Mouse (Mus musculus) forebrain, embryonic 14.5 days (tissue): ENCODE data around the gene Gm48552. TPM values are rescaled to one million over a fixed set of nuclear protein-coding genes. Genes with fewer than 3 reads are reported as not detected.

ENCODE experiments used
- ATAC-seq: fragments of 200-750 bp; cut with Nextera tagmentation; 2 replicates; pipeline ENCODE4 v1.8.0; 2017; ENCODE audit warnings: mild to moderate bottlenecking, moderate library complexity
- DNase-seq: peaks from one replicate; pipeline ENCODE4 v3.0.0-alpha.2; 2015; ENCODE audit warnings: low spot score
- H3K27ac ChIP-seq: fragments of 300-500 bp; sonication (generic); 2 replicates; pipeline ENCODE4 v1.5.1; 2014; ENCODE audit warnings: low read depth, mild to moderate bottlenecking, control low read depth, low read length, moderate library complexity
- H3K27me3 ChIP-seq: fragments of 300-500 bp; sonication (generic); replicated peaks from 2 replicates; pipeline ENCODE4 v1.6.1; 2014; ENCODE audit warnings: low read length, control low read depth, mixed read lengths; ENCODE audit not compliant: control insufficient read depth, insufficient read depth
- H3K36me3 ChIP-seq: fragments of 300-500 bp; sonication (generic); 2 replicates; pipeline ENCODE4 v1.6.1; 2014; ENCODE audit warnings: low read length, control low read depth; ENCODE audit not compliant: control insufficient read depth, insufficient read depth
- H3K4me1 ChIP-seq: fragments of 300-500 bp; sonication (generic); 2 replicates; pipeline ENCODE4 v1.6.1; 2014; ENCODE audit warnings: antibody characterized with exemption, low read length, control low read depth; ENCODE audit not compliant: control insufficient read depth, insufficient read depth
- H3K4me2 ChIP-seq: fragments of 300-500 bp; sonication (generic); 2 replicates; pipeline ENCODE4 v1.6.1; 2014; ENCODE audit warnings: mild to moderate bottlenecking, control low read depth, low read length
- H3K4me3 ChIP-seq: fragments of 300-500 bp; sonication (generic); 2 replicates; pipeline ENCODE4 v1.5.1; 2014; ENCODE audit warnings: low read depth, low read length, control low read depth
- H3K9ac ChIP-seq: fragments of 300-500 bp; sonication (generic); 2 replicates; pipeline ENCODE4 v1.6.1; 2014; ENCODE audit warnings: mild to moderate bottlenecking, low read length, control low read depth, moderate library complexity
- H3K9me3 ChIP-seq: fragments of 300-500 bp; sonication (generic); replicated peaks from 2 replicates; pipeline ENCODE4 v1.6.1; 2016; ENCODE audit warnings: low read length, control low read depth, mixed read lengths; ENCODE audit not compliant: control insufficient read depth
- WGBS: fragments of 180-500 bp; shearing (Covaris S2); extraction: QIAGEN DNeasy Blood & Tissue Kit; methylation state at CpG from one replicate; pipeline ENCODE4 v1.1.7; 2014; 5-methylcytosine and 5-hydroxymethylcytosine counted together
- polyA plus RNA-seq: library from polyadenylated mRNA; unstranded; fragments of >200 nt; fragmentation: Nextera tagmentation; extraction: Ambion mirVana; gene quantifications from 2 replicates; pipeline ENCODE4 v1.2.1, GENCODE M21; 2014

Gene Gm48552
- polyA plus RNA-seq, 1 experiment from 2014 or later: 0.65 TPM

DNA sequence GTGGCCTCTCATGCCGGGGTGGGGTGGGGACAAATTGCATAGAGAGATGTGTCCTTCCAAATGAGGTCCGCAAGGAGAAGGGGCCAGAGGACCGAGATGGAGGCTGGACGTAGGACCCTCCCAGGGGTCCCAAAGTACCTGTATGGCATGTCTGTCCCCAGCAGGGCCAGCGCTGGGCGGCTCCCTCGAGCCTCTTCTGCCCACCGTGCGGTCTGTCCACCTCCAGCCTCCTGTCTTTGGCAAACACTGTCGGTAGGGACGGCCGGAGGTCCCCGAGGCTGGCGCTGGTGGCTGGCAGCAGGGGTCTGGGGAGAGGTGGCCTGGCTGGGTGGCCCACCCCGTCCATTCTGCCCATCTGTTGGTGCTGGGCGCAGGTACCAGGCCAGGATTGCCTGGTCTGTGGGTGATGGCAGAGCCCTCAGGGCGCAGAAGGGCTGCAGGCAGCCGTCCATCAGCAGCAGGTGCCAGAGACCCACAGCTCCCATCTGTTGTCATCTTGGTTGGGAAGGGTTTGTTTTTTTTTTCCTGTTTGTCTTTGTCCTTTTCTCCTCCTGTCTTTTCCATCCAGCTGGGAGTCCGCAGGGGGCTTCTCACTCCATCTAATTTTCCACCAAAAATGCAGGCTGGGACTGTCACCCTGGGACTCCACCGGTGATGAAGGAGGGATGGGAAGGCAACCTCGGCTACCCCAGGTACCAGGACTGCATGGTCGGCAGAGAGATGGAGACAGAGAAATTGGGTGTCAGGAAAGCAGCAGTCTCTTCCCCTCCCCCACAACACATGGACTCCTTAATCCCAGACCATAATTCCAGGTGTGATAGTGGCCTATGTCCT lies 11.8 kb downstream of the Gm48552 start:
- peak; percentile 46 for DNase-seq
- H3K4me2 ChIP-seq: peak overlapping the region; percentile 35

DNA sequence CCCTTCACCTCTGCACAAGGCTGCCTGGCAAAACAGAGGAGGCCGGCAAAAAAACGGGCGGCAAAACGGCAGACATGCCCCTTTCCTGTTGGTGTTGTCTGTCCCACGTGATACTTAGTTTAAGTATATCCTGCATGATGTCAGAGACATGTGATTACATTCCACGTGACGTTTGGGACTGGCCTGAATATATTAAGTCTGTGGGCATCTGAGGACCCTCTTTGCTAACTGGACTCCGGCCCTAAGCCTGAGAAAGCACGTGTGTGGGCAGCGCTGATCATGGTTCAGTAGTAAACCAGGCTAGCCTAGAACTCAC lies 12.4 kb downstream of the Gm48552 start:
- peaks cover 35% of the 10 kb centered on the region for H3K36me3 ChIP-seq
- peak overlapping the region; percentile 35; the same call in 1 of the 2 replicates for H3K4me2 ChIP-seq
- H3K27me3 ChIP-seq: no peaks in the 10 kb centered on the region
- peak; percentile 49 for DNase-seq
- 31% methylated on average over 10 of the region's 10 CpGs for WGBS
- peak overlapping the region; percentile 80 for H3K27ac ChIP-seq
- H3K9me3 ChIP-seq: no peaks in the 10 kb centered on the region
- 0 out of 2 replicates have a peak, but pooled peaks have one; percentile 7 for ATAC-seq
- no peak overlapping the region for H3K4me3 ChIP-seq
- no peak overlapping the region for H3K9ac ChIP-seq
- peaks cover 24% of the 10 kb centered on the region for H3K4me1 ChIP-seq

More for the DNA sequence above, 11.8 kb downstream of the Gm48552 start:
- ATAC-seq: no peak
- WGBS: 49% methylated on average over 22 of the region's 22 CpGs
- H3K27ac ChIP-seq: peak overlapping the region; percentile 75
- peaks cover 24% of the 10 kb centered on the region for H3K4me1 ChIP-seq
- H3K27me3 ChIP-seq: no peaks in the 10 kb centered on the region
- peaks cover 35% of the 10 kb centered on the region for H3K36me3 ChIP-seq
- H3K9ac ChIP-seq: peak overlapping the region; percentile 41
- H3K9me3 ChIP-seq: no peaks in the 10 kb centered on the region
- no peak overlapping the region for H3K4me3 ChIP-seq

DNA sequence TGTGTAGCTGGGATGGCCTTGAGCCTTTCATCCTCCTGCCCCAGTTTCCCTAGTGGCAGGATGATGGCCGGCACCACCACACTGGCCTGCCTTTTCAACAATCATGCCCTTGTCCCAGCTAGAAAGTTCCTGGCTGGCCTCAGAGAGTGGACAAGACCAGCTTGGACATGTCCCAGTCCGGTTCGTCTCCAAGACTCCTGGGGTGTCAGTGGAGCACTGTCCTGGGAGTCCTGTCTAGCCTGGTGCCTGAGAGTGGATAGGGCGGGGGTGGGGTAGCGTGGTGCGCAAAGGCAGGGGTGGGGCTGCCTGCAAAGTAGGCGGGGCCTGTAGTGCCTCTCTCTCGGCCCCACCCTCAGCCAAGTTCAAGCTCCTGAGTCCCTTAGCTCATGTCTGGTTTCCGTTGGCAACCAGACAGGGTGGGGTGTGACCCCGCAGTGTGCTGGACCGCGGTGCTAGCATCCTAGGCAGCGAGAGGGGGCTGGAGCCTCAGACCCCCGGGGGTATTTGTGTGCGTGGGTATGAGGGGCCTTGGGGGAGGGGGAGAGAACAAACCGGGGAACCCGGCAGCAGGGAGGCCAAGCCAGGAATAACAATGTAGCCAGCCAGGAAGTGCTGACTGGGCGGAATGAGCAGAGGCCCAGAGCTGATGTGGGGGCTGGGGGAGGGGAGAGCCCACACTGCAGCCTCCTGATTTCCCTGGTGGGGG lies 12.9 kb downstream of the Gm48552 start:
- Histone ChIP-seq H3K4me1 (peaks cover 24% of the 10 kb centered on the region), H3K9me3 (no peaks in the 10 kb centered on the region), H3K36me3 (peaks cover 40% of the 10 kb centered on the region), H3K27me3 (no peaks in the 10 kb centered on the region), H3K4me2 (peak overlapping the region; percentile 28; the same call in 1 of the 2 replicates), H3K27ac (peak overlapping the region; percentile 80), H3K9ac (peak overlapping the region; percentile 36), H3K4me3 (no peak overlapping the region)
- peak; percentile 80 for DNase-seq
- 7% methylated on average over 18 of the region's 18 CpGs for WGBS
- ATAC-seq: peak; percentile 77

GRCm38 (mm10) chr10:81402227-81402765 lies 13.5 kb downstream of the Gm48552 start:
- 24% methylated on average over 7 of the region's 7 CpGs for WGBS
- no peaks in the 10 kb centered on the region for H3K27me3 ChIP-seq
- ATAC-seq (no peak), DNase-seq (no peak)
- peak overlapping the region; percentile 36 for H3K9ac ChIP-seq
- peak overlapping the region; percentile 28; the same call in 1 of the 2 replicates for H3K4me2 ChIP-seq
- H3K36me3 ChIP-seq: peaks cover 46% of the 10 kb centered on the region
- H3K4me1 ChIP-seq: peaks cover 26% of the 10 kb centered on the region
- no peaks in the 10 kb centered on the region for H3K9me3 ChIP-seq
- H3K27ac ChIP-seq: peak overlapping the region; percentile 80
- no peak overlapping the region for H3K4me3 ChIP-seq

DNA sequence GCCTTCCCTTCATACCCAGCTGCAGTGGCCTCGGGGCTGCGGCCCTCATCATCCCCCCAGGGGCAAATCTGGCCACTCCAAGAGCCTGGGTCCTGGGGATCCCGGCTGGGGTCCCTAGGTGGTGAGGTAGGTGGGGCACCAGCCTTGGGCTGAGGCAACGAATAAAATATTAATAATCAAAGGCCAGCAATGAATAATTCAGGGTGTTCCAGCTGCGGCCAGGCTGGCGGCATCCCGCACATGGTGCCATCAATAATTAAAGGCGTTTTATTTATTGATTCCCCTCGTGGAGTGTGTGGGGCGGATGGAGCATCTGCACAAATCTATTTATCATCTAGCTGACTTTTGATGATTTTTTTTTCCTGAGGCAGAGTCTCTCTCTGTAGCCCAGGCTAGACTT lies 14.7 kb downstream of the Gm48552 start:
- WGBS: 66% methylated on average over 10 of the region's 10 CpGs
- no peak overlapping the region for H3K4me2 ChIP-seq
- 0 out of 2 replicates have a peak, but pooled peaks cover 5% of the 10 kb centered on the region for H3K27me3 ChIP-seq
- no peak overlapping the region for H3K4me3 ChIP-seq
- H3K27ac ChIP-seq: peak overlapping the region; percentile 80; the same call in 1 of the 2 replicates
- H3K9ac ChIP-seq: peak overlapping the region; percentile 29; the same call in 1 of the 2 replicates
- peaks cover 52% of the 10 kb centered on the region for H3K36me3 ChIP-seq
- peaks cover 34% of the 10 kb centered on the region for H3K4me1 ChIP-seq
- H3K9me3 ChIP-seq: no peaks in the 10 kb centered on the region
- no peak for ATAC-seq
- no peak for DNase-seq

- DNase-seq (no peak), ATAC-seq (no peak)
- Histone ChIP-seq H3K9me3 (no peaks in the 10 kb centered on the region), H3K36me3 (peaks cover 52% of the 10 kb centered on the region), H3K4me2 (no peak overlapping the region), H3K9ac (no peak overlapping the region), H3K4me1 (peaks cover 34% of the 10 kb centered on the region), H3K4me3 (no peak overlapping the region), H3K27ac (no peak overlapping the region), H3K27me3 (0 out of 2 replicates have a peak, but pooled peaks cover 5% of the 10 kb centered on the region)
- WGBS: 18% methylated on average over 9 of the region's 9 CpGs
Observed at GRCm38 (mm10) chr10:81404082-81404481, 15.3 kb downstream of the Gm48552 start.

DNA sequence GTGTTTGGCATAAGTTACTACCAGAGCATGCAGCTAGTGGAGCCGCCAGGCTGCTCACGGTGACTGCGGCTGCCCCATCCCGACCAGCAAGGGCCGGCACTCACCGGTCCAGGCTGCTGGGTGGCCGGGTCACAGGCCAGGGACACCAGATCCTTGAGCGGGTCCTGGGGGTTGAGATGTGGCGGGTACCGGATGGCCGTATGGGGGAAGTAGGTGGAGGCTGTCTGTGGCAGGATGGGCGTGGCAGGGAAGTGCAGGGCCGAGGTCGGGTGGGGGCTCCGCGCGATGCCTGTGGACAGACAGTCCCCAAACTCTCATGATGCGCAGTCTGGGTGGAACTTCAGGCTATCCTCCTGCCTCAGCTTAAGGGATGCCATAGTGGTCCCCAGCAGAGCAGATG lies 15.9 kb downstream of the Gm48552 start:
- H3K4me2 ChIP-seq: no peak overlapping the region
- H3K9ac ChIP-seq: no peak overlapping the region
- ATAC-seq (no peak), DNase-seq (no peak)
- H3K27ac ChIP-seq: no peak overlapping the region
- 0 out of 2 replicates have a peak, but pooled peaks cover 5% of the 10 kb centered on the region for H3K27me3 ChIP-seq
- WGBS: 71% methylated on average over 18 of the region's 18 CpGs
- H3K4me1 ChIP-seq: peaks cover 34% of the 10 kb centered on the region
- no peaks in the 10 kb centered on the region for H3K9me3 ChIP-seq
- peaks cover 46% of the 10 kb centered on the region for H3K36me3 ChIP-seq
- no peak overlapping the region for H3K4me3 ChIP-seq

GRCm38 (mm10) chr10:81405588-81406201 lies 16.9 kb downstream of the Gm48552 start:
- H3K4me2 ChIP-seq: no peak overlapping the region
- ATAC-seq (no peak), DNase-seq (peak; percentile 42)
- no peak overlapping the region for H3K4me3 ChIP-seq
- peaks cover 37% of the 10 kb centered on the region for H3K36me3 ChIP-seq
- no peaks in the 10 kb centered on the region for H3K9me3 ChIP-seq
- no peak overlapping the region for H3K27ac ChIP-seq
- 0 out of 2 replicates have a peak, but pooled peaks cover 5% of the 10 kb centered on the region for H3K27me3 ChIP-seq
- no peak overlapping the region for H3K9ac ChIP-seq
- 47% methylated on average over 13 of the region's 13 CpGs for WGBS
- H3K4me1 ChIP-seq: peaks cover 34% of the 10 kb centered on the region
